Mouse (Mus musculus) G1E (cell line): ENCODE measurements around the gene Spats2l.

ENCODE experiments used
- CTCF ChIP-seq: IDR thresholded peaks from 2 replicates; pipeline ENCODE4 v1.5.1; 2012; ENCODE audit warnings: low read depth, low read length, inconsistent platforms, mixed read lengths
- GATA1 ChIP-seq: IDR thresholded peaks from 2 replicates; pipeline ENCODE4 v1.6.1; 2012; ENCODE audit warnings: borderline replicate concordance, low read length, inconsistent platforms, mixed read lengths

- TF ChIP-seq CTCF: no peak
- TF ChIP-seq GATA1: no peak
Observed at GRCm38 (mm10) chr1:57906312-57906711, 132.3 kb downstream of the Spats2l start.
